Mouse (Mus musculus): ENCODE measurements around the gene Cep126.

DNA sequence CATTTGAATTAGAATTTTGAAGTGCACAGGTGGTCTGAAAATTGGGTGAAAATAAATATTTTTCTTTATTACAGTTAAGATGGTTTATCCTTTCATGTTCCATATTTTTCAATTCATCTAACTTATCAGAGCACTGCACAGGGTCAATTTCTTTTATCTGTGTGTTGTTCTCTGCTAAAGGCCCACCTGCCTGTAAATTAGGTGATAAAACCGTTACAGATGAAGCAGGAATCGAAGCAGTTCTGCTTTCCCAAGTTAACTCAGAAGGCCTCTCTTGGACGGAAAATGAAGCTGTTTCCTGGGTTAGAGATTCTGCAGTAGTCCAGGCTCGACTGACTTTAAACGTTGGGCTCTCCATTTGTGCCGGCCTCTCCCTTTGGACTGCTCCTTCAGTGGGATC lies 33.1 kb downstream of the Cep126 start:
- TF ChIP-seq CTCF (IDR thresholded peaks at IDR 0.05) (no peak), POLR2A (IDR thresholded peaks at IDR 0.05; ENCODE audit: insufficient read depth, low read depth, low read length) (no peak), EP300 (IDR thresholded peaks at IDR 0.05; ENCODE audit: insufficient read depth, low read depth, low read length) (no peak)

Data from heart, adult 2 months (tissue).